Mouse (Mus musculus): Measurements from ENCODE around the gene Dio1. TPM values are rescaled to one million over a fixed set of nuclear protein-coding genes. Genes with fewer than 3 reads are reported as not detected.

Gene Dio1
- not detected for total RNA-seq (2021)
- long read RNA-seq, experiment 1: 0 reads
- long read RNA-seq, experiment 2: 0 reads

DNA sequence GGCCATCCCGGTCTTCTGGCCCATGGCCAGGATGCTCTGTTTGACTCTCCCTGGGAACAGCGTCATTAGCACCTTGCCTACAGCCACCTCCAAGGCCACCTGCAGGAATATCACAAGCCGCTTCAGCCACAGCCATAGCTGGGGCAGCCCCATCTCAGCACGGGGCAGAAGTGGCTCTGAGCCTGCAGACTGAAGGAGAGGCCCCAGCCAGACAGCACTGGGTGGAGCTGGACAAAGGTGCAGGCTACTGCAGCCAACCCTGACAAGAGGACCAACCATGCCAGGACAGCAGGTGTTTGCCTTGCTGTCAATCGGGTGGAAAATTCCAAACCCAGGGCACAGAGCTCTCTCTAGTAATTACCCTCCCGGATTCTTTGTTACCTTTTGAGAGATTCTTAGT, at the start of gene Dio1:
TSS of gene Dio1 (minus strand) at position 204 of the 400 bp plus-strand sequence.
- DNase-seq (ENCODE audit: extremely low spot score in 1 of 2, low spot score in 2 of 2): no peak
- no peak for TF ChIP-seq CTCF (IDR thresholded peaks at IDR 0.05)
- H3K27ac ChIP-seq: no peak within 1 kb of the TSS
- intact Hi-C loops (cut with DNase I): no loop called here
- no peak within 1 kb of the TSS for H3K4me3 ChIP-seq

DNA sequence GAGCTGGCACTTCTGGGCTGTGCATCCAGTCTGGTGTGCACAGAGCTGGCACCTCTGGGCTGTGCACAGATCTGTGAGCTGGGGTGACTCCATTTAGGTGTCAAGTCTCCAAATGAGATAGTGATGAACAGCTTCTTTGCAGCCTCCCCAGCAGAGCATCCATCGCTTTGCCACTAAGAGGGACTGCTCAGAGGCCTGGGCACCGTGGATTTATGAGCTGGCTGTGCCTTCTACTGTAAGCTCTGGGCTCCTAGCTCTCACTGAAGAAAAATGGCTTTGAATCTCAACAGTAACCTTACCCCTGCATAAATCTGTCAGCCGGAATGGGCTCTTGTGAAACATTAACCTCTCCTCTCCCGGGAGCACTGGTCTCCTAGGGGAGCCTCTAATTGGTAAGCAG, 47.6 kb upstream of the Dio1 start:
- TF ChIP-seq CTCF (IDR thresholded peaks at IDR 0.05): no peak
- intact Hi-C loops (cut with DNase I): no loop called here
- Histone ChIP-seq H3K27ac (no peak overlapping the region), H3K4me3 (no peak overlapping the region)
- DNase-seq (ENCODE audit: extremely low spot score in 1 of 2, low spot score in 2 of 2): no peak

DNA sequence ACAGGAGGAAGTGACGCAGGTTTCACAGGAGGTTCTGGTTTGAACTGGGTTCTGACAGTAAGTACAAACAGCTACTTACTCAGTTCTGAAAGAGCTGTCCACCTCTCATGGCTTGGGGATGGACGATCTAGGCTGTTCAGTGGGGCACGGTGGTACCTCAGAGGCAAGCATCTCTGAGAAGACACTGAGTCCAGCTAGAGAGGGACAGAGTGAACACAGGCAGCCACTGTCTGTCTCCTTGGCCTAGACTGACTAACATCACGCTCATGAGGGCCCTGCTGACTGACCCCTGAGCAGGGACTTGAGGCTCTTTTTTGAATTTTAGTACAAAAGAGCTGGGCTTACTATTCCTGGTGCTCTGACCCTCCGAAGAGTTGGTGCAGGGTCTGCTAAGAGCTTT, 47.2 kb upstream of the Dio1 start:
- Histone ChIP-seq H3K27ac (no peak overlapping the region), H3K4me3 (no peak overlapping the region)
- DNase-seq (ENCODE audit: extremely low spot score in 1 of 2, low spot score in 2 of 2): no peak
- intact Hi-C loops (cut with DNase I): no loop called here
- no peak for TF ChIP-seq CTCF (IDR thresholded peaks at IDR 0.05)

DNA sequence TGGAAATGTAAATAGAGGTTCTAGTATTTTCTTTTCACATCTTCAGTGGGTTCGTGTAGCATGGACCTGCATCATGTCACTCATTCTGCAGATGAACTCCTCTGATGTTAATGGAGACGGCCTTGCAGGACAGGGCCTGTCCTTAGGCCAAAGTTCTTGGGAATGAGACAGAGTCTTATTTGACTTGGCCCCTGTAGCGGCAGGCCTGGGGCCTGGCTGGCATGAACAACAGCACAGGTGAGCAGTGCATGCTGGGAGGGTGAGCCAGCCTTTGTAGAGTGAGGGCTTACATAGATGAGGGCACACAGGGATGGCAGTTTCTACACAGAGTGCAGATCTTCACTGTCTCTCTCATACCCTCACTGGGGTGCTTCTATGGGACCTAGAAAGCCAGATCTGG, 46.6 kb upstream of the Dio1 start:
- H3K4me3 ChIP-seq: no peak overlapping the region
- H3K27ac ChIP-seq: no peak overlapping the region
- DNase-seq (ENCODE audit: extremely low spot score in 1 of 2, low spot score in 2 of 2): no peak
- no peak for TF ChIP-seq CTCF (IDR thresholded peaks at IDR 0.05)
- intact Hi-C loops (cut with DNase I): no loop called here

DNA sequence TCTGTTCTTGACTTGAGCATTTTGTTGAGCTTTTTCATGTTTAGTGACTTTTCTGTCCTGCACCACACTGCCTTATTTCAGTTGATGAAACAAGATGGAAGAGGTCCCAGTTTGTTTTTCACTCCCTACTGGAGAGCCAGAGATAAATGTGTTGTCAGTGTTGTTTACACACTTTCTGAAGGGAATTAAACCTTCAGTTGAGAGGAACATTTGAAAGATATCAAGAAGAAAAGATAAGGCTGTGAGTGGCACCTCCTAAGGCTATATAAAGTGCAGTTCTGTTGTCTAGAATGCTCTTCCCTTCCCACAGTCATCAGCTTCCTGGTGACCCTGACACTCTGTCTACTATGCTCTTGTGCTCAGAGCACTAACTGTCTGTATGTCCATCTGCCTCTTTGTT, 44.4 kb upstream of the Dio1 start:
- no peak for TF ChIP-seq CTCF (IDR thresholded peaks at IDR 0.05)
- DNase-seq (ENCODE audit: extremely low spot score in 1 of 2, low spot score in 2 of 2): no peak
- H3K4me3 ChIP-seq: no peak overlapping the region
- no peak overlapping the region for H3K27ac ChIP-seq
- intact Hi-C loops (cut with DNase I): no loop called here

DNA sequence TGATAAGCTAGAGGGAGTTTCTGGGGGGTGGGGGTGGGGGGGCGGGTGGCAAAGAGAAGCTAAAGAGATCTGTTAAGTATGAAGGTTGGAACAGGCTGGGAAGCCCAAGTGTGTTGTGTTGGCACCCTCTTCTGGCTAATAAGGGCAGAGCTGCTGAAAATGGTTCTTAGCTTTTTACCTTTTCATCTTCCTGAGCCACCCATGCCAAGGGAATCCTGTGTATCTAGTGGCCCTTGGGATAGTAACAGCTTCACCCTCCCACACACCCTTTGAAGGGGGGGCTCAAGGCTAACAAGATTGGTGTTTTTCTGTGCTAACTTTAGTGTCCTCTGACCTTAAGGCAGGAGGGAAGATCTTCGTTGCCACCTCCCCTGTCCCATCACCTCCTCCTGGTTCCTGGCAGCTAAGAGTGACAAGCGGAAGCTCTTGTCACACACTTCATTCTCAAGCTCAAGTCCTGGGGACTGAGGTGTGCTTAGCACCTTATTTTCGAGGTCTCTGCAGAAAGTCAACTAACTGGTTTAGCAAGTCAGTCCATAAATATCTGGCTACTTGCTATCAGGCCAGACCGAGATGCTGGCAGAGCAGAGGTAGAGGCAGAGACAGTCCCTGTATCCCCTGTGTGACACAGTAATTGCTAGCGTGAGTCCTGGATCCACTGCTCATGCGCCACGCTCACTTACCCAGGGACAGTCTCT, 42.5 kb upstream of the Dio1 start:
- intact Hi-C loops (cut with DNase I): loop anchor here (1.0 to 10.0 kb wide), 5 partner anchors 99 to 735 kb away; partner anchors contain the start of genes Lexm, Tceanc2 and Tmem59
- no peak overlapping the region for H3K4me3 ChIP-seq
- peak; percentile 73 for TF ChIP-seq CTCF (IDR thresholded peaks at IDR 0.05)
- no peak overlapping the region for H3K27ac ChIP-seq
- DNase-seq (ENCODE audit: extremely low spot score in 1 of 2, low spot score in 2 of 2): peak in 1 of 2 experiments; percentile 34

DNA sequence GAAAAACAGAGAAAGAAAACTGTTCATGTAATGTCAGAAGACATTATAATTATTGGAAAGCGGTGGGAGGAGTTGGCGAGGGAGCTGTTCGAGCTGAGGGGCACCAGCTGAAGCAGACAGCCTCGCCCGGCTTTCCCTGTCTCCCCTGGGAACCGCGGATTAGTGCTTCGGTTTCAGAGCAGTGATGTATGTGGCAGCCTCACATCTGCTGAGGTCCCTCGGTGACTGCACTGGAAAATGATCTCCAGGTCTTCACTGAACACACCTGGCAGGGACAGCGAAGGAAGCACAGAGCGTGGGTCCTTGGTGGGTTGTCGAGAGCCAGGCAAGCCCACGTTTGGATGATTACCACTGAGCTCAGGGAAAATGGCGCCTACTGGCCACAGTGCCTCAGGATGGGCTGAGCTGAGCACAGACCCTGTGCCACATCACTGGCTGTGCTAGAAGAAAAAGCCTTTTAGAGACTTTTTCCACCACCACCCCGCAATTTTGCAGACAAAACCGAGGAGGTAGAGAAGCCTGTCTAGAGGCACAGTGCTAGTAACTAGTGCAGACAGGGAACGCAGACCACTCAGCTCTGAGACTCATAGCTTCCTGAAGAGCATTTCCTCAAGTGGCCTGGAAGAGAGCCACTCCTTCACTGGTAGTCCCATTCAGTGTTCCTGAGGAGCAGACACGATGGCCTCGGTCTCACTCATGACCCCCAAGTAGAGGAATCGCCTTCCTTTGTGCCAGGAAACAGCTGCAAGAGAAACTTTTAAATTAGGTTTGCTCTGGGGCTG, 41.8 kb upstream of the Dio1 start:
- DNase-seq (ENCODE audit: extremely low spot score in 1 of 2, low spot score in 2 of 2): no peak
- TF ChIP-seq CTCF (IDR thresholded peaks at IDR 0.05): no peak
- Histone ChIP-seq H3K27ac (no peak overlapping the region), H3K4me3 (no peak overlapping the region)
- intact Hi-C loops (cut with DNase I): loop anchor here (1.0 to 10.0 kb wide), 5 partner anchors 98 to 734 kb away; partner anchors contain the start of genes Lexm, Tceanc2 and Tmem59

DNA sequence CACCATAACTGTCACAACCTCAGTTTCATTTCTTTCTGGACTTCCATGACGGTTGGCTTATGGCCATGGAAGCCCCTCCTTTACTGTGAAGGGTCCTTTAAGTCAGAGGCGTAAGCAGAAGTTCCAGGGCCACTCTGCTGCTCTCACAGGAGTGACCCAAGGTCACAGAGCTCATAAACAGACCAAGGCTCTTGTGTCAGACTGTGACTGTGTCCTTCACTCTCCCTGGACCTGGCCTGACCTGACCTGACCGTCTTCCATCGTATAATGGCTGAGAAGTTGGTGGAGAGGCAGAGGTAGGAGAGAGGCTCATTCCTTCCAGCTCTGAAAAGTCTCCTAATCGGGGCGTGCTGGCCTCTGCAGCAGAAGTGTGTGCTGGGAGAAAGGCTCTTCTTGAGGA, 40.3 kb upstream of the Dio1 start:
- DNase-seq (ENCODE audit: extremely low spot score in 1 of 2, low spot score in 2 of 2): no peak
- intact Hi-C loops (cut with DNase I): loop anchor here (5.0 to 10.0 kb wide), 4 partner anchors 150 to 732 kb away; partner anchors contain the start of genes Lexm, Tceanc2 and Tmem59
- H3K27ac ChIP-seq: no peak overlapping the region

DNA sequence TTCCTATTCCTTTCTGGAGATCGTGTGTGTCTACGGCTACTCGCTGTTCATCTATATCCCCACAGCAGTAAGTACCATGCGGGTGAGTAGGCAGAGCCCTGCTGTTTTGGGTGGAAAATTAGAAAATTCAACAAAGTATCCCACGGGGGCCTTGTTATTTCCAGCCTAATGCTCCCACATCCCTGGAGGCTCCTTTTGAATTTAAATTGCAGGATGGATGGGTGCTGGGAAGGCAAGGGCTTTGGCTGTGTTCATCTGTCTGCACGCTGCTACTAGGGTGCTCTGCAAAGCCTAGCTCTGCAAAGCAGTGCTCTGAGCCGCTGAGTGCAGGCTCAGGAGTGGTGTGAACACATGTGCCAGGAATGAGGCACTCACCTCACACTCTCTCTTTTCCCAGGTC, 37.6 kb upstream of the Dio1 start:
- peak in 1 of 2 experiments; percentile 25 for DNase-seq (ENCODE audit: extremely low spot score in 1 of 2, low spot score in 2 of 2)
- Histone ChIP-seq H3K4me3 (no peak overlapping the region), H3K27ac (no peak overlapping the region)
- no peak for TF ChIP-seq CTCF (IDR thresholded peaks at IDR 0.05)
- intact Hi-C loops (cut with DNase I): loop anchor here (5.0 to 10.0 kb wide), 4 partner anchors 147 to 730 kb away; partner anchors contain the start of genes Lexm, Tceanc2 and Tmem59

More for the DNA sequence above, 40.3 kb upstream of the Dio1 start:
- TF ChIP-seq CTCF (IDR thresholded peaks at IDR 0.05): no peak
- no peak overlapping the region for H3K4me3 ChIP-seq

DNA sequence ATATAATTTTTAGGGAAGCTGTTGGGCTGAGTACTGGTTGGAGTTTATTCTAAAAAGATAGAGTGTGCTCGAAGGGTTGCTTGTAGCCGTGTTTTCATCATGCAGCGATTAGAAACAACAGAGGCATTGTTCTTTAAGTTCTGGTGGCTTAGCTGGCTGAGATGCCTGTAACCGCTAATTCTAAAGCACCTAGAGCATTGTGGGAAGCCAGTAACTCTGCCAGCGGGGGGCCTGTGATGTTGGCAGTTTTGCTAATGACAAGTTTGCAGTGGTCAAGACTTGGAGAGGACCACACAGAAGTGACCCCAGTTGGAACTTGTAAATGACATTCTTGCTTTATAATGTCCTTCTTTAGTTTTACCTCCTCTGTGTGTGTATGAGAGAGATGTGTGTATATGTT, 34.4 kb upstream of the Dio1 start:
- H3K27ac ChIP-seq: no peak overlapping the region
- no peak for TF ChIP-seq CTCF (IDR thresholded peaks at IDR 0.05)
- no peak for DNase-seq (ENCODE audit: extremely low spot score in 1 of 2, low spot score in 2 of 2)
- intact Hi-C loops (cut with DNase I): loop anchor here (10.0 kb wide), 2 partner anchors 507 to 727 kb away; partner anchors contain the start of gene Lexm
- H3K4me3 ChIP-seq: no peak overlapping the region

DNA sequence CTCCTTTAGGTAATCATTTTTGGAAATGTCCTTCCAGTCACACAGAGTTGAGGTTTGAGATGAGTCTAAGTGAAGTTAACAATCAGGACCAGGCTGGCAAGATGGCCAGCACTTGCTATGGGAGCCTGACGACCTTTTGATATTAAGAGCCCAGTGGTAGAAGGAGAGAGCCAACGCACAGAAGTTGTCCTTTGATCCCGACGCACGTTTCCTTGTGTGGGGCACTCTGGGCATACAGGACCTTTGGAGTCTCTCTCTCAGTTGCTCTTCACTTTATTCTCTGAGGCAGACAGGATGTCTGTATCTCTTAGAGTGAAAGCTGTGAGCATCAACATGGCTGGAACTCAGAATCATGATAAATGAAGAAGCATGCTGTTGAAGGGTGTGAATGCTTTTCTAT, 30.5 kb upstream of the Dio1 start:
- Histone ChIP-seq H3K4me3 (no peak overlapping the region), H3K27ac (no peak overlapping the region)
- intact Hi-C loops (cut with DNase I): no loop called here
- no peak for TF ChIP-seq CTCF (IDR thresholded peaks at IDR 0.05)
- DNase-seq (ENCODE audit: extremely low spot score in 1 of 2, low spot score in 2 of 2): no peak

DNA sequence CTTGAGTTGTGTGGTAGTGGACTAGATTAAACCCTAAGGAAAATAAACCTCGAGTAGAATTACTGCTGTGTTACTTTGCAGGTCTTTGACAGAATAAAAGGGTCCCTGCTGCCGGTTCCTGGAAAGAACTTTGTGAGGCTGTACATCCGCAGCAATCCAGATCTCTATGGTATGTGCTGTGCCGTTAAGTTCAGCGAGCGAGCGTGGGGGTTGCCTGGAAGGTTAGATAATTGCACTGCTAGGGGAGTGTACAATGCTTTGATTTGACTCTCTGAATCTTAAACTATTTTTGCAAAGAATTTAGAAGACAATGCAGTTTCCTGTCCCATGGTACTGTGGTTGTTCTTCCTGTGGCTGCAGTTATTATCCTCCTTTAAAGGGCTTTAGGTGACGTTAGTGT, 29.4 kb upstream of the Dio1 start:
- Histone ChIP-seq H3K27ac (no peak overlapping the region), H3K4me3 (no peak overlapping the region)
- DNase-seq (ENCODE audit: extremely low spot score in 1 of 2, low spot score in 2 of 2): no peak
- TF ChIP-seq CTCF (IDR thresholded peaks at IDR 0.05): no peak
- intact Hi-C loops (cut with DNase I): no loop called here

Measured in left cerebral cortex, adult 2 months (tissue).